Mouse (Mus musculus): ENCODE measurements around the gene B3gntl1.
A peak's percentile ranks its signal among the peaks of the same experiment; 100 is the strongest.

Gene B3gntl1

GRCm38 (mm10) chr11:121649900-121650299 lies 23.1 kb downstream of the B3gntl1 start:
- DNase-seq (ENCODE audit: low read depth, low spot score), result peak; percentile 77

GRCm38 (mm10) chr11:121648166-121648565 lies 24.8 kb downstream of the B3gntl1 start:
- DNase-seq (ENCODE audit: low read depth, low spot score), result no peak

GRCm38 (mm10) chr11:121647321-121647720 lies 25.6 kb downstream of the B3gntl1 start:
- DNase-seq (ENCODE audit: low read depth, low spot score), result no peak

- no peak for DNase-seq (ENCODE audit: low read depth, low spot score)
Measured at GRCm38 (mm10) chr11:121645394-121645793, 27.6 kb downstream of the B3gntl1 start.

- DNase-seq (ENCODE audit: low read depth, low spot score), result no peak
Measured at GRCm38 (mm10) chr11:121641501-121642145, 31.3 kb downstream of the B3gntl1 start.

GRCm38 (mm10) chr11:121636646-121637045 lies 36.3 kb downstream of the B3gntl1 start:
- DNase-seq (ENCODE audit: low read depth, low spot score), result no peak

GRCm38 (mm10) chr11:121631410-121631809 lies 41.5 kb downstream of the B3gntl1 start:
- no peak for DNase-seq (ENCODE audit: low read depth, low spot score)

- DNase-seq (ENCODE audit: low read depth, low spot score), result peak; percentile 19
Measured at GRCm38 (mm10) chr11:121630406-121630805, 42.5 kb downstream of the B3gntl1 start.

- DNase-seq (ENCODE audit: low read depth, low spot score), result no peak
Measured at GRCm38 (mm10) chr11:121629529-121629928, 43.4 kb downstream of the B3gntl1 start.

- DNase-seq (ENCODE audit: low read depth, low spot score), result no peak
Measured at GRCm38 (mm10) chr11:121627521-121627920, 45.4 kb downstream of the B3gntl1 start.

GRCm38 (mm10) chr11:121625007-121625406 lies 47.9 kb downstream of the B3gntl1 start:
- no peak for DNase-seq (ENCODE audit: low read depth, low spot score)

GRCm38 (mm10) chr11:121617371-121617770 lies 55.6 kb downstream of the B3gntl1 start:
- DNase-seq (ENCODE audit: low read depth, low spot score), result no peak

GRCm38 (mm10) chr11:121616501-121616900 lies 56.5 kb downstream of the B3gntl1 start:
- DNase-seq (ENCODE audit: low read depth, low spot score), result no peak

- DNase-seq (ENCODE audit: low read depth, low spot score), result no peak
Measured at GRCm38 (mm10) chr11:121615961-121616485, 56.9 kb downstream of the B3gntl1 start.

- DNase-seq (ENCODE audit: low read depth, low spot score), result no peak
Measured at GRCm38 (mm10) chr11:121610976-121611375, 62.0 kb downstream of the B3gntl1 start.

GRCm38 (mm10) chr11:121605604-121606003 lies 67.3 kb downstream of the B3gntl1 start:
- no peak for DNase-seq (ENCODE audit: low read depth, low spot score)

GRCm38 (mm10) chr11:121601422-121601821 lies 71.5 kb downstream of the B3gntl1 start:
- DNase-seq (ENCODE audit: low read depth, low spot score), result no peak

- DNase-seq (ENCODE audit: low read depth, low spot score), result no peak
Measured at GRCm38 (mm10) chr11:121597254-121597653, 75.7 kb downstream of the B3gntl1 start.

- no peak for DNase-seq (ENCODE audit: low read depth, low spot score)
Measured at GRCm38 (mm10) chr11:121581856-121582255, 91.1 kb downstream of the B3gntl1 start.

Data from skeletal muscle tissue, adult 2 months (tissue).